Mouse (Mus musculus) G1E (cell line): Measurements from ENCODE around the gene Sel1l3. TPM values are rescaled to one million over a fixed set of nuclear protein-coding genes. Genes with fewer than 3 reads are reported as not detected.

ENCODE experiments used
- ATAC-seq: 2 replicates; pipeline ENCODE4 v1.8.0; 2016; ENCODE audit warnings: mild to moderate bottlenecking; ENCODE audit not compliant: insufficient number of reproducible peaks, poor library complexity, low FRiP score, severe bottlenecking; ENCODE audit errors: extremely low read depth
- DNase-seq: peaks from one replicate; pipeline ENCODE4 v3.0.0; 2012; ENCODE audit warnings: low spot score
- H3K27me3 ChIP-seq: 2 replicates; pipeline ENCODE4 v1.6.1; 2012; ENCODE audit warnings: mild to moderate bottlenecking, low read length, inconsistent platforms; ENCODE audit not compliant: insufficient read depth
- H3K36me3 ChIP-seq: replicated peaks from 2 replicates; pipeline ENCODE3; 2012; ENCODE audit warnings: mild to moderate bottlenecking, inconsistent platforms
- H3K4me1 ChIP-seq: 2 replicates; pipeline ENCODE4 v1.6.1; 2012; ENCODE audit warnings: low read depth, low read length, inconsistent platforms, mixed read lengths; ENCODE audit not compliant: insufficient read depth
- H3K4me3 ChIP-seq: 2 replicates; pipeline ENCODE4 v1.5.1; 2012; ENCODE audit warnings: low read depth, mild to moderate bottlenecking, inconsistent platforms, low read length, moderate library complexity, mixed read lengths
- H3K9me3 ChIP-seq: replicated peaks from 2 replicates; pipeline ENCODE4 v1.6.1; 2012; ENCODE audit warnings: inconsistent platforms
- CTCF ChIP-seq: IDR thresholded peaks from 2 replicates; pipeline ENCODE4 v1.5.1; 2012; ENCODE audit warnings: low read depth, low read length, inconsistent platforms, mixed read lengths
- GATA1 ChIP-seq: IDR thresholded peaks from 2 replicates; pipeline ENCODE4 v1.6.1; 2012; ENCODE audit warnings: borderline replicate concordance, low read length, inconsistent platforms, mixed read lengths
- GATA2 ChIP-seq: IDR thresholded peaks from 2 replicates; pipeline ENCODE4 v1.6.1; 2012; ENCODE audit warnings: low read depth, low read length, inconsistent platforms, borderline replicate concordance
- POLR2AphosphoS5 ChIP-seq: IDR thresholded peaks from 2 replicates; pipeline ENCODE4 v1.6.1; 2012; ENCODE audit warnings: low read depth, low read length, inconsistent platforms; ENCODE audit not compliant: insufficient replicate concordance
- TAL1 ChIP-seq: conservative IDR thresholded peaks from 2 replicates; pipeline ENCODE4 v1.6.1; 2012; ENCODE audit warnings: low read depth, low read length, inconsistent platforms, mixed read lengths
- polyA plus RNA-seq: library from polyadenylated mRNA; stranded (reverse); fragments of >175 nt; gene quantifications from 2 replicates; pipeline ENCODE4 v1.2.3, GENCODE M21; 2012
- total RNA-seq, 2 experiments: library from RNA; stranded (forward) in 1 of 2; stranded (reverse) in 1 of 2; fragments of 200-1000 nt in 1 of 2; fragments of >200 nt in 1 of 2; fragmentation: Nextera tagmentation in 1 of 2; gene quantifications; 2 replicates each; pipeline ENCODE4 v1.2.3; 2014 to 2017

Sel1l3 gene
- total and polyA plus RNA-seq, 3 experiments, result 0.44 TPM; not detected in 2

DNA sequence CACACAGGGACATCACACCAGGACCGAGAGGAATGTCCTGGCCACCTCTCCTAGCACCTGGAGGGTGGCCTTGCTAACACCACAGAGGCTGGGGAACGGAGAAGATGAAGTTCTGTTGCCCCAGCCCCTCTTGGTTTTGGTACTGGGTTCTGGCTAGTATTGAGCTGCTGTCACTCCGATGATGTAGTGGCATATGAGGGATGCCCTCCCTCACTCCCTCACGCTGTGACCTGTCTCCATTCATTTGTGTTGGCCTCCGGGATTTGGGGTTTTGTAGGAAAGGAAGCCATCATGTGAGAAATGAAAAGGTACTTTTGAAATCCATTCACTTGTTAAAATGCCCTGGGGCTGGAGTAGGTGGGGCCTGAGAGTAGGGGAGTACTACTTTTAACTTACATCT, 33.8 kb downstream of the Sel1l3 start:
- DNase-seq, result no peak
- ATAC-seq, result no peak
- TF ChIP-seq GATA1 (no peak), POLR2AphosphoS5 (no peak), GATA2 (no peak), TAL1 (no peak), CTCF (no peak)
- Histone ChIP-seq H3K9me3 (peaks cover 3% of the 10 kb centered on the region; the same call in 1 of the 2 replicates), H3K27me3 (no peaks in the 10 kb centered on the region), H3K4me3 (no peak overlapping the region), H3K4me1 (no peaks in the 10 kb centered on the region), H3K36me3 (no peaks in the 10 kb centered on the region)

DNA sequence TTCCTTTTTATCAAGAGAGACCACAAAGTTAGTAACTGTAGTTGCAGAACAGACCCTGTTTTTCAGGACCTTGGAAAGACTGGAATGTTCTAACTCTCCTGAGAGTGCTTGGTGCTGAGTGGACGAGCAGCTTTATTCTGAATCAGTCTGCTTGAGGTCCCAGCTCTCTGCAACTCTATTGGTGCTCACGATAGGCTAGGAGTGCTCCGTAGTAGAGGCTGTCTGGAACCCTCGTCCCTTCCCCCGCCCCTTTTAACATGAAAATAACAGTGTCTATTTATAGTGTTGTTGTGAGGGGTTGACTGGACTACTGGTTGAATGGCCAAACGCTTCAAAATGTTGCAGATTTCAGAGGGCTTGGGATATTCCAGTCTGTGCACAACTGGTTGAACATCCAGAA, 37.0 kb downstream of the Sel1l3 start:
- no peak overlapping the region for H3K4me3 ChIP-seq
- H3K36me3 ChIP-seq, result no peaks in the 10 kb centered on the region
- H3K27me3 ChIP-seq, result no peaks in the 10 kb centered on the region
- DNase-seq (no peak), ATAC-seq (no peak)
- H3K9me3 ChIP-seq, result peaks cover 10% of the 10 kb centered on the region
- H3K4me1 ChIP-seq, result no peaks in the 10 kb centered on the region
- TF ChIP-seq TAL1, result no peak
- no peak for TF ChIP-seq POLR2AphosphoS5
- TF ChIP-seq GATA1, result no peak
- TF ChIP-seq CTCF, result no peak
- no peak for TF ChIP-seq GATA2

GRCm38 (mm10) chr5:53176075-53176474, 37.7 kb downstream of the Sel1l3 start:
- H3K4me1 ChIP-seq, result no peaks in the 10 kb centered on the region
- DNase-seq (no peak), ATAC-seq (no peak)
- no peaks in the 10 kb centered on the region for H3K27me3 ChIP-seq
- TF ChIP-seq TAL1, result no peak
- no peak for TF ChIP-seq CTCF
- TF ChIP-seq GATA1, result no peak
- peaks cover 10% of the 10 kb centered on the region for H3K9me3 ChIP-seq
- H3K4me3 ChIP-seq, result no peak overlapping the region
- H3K36me3 ChIP-seq, result no peaks in the 10 kb centered on the region

DNA sequence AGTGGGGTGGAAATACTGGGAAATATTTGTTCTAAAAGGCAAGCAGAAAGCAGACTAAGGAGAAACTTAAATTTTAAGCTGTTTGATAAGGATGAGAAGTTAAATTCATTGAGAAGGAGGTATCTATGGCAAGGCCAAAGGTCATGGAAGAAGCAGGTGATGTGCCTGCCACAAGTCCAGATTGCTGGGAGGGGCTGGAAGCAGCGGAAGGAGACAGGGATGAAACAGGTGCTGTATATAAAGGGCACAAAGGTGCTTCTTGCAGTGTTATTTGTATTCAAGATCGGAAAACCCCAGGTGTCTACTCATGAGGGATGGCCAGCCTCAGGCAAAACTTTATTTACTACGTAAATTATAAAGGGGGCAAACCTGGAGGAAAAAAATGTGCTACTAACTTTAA, 38.5 kb downstream of the Sel1l3 start:
- Histone ChIP-seq H3K36me3 (no peaks in the 10 kb centered on the region), H3K4me1 (no peaks in the 10 kb centered on the region), H3K27me3 (no peaks in the 10 kb centered on the region), H3K4me3 (no peak overlapping the region), H3K9me3 (peaks cover 13% of the 10 kb centered on the region)
- ATAC-seq, result no peak
- no peak for DNase-seq
- TF ChIP-seq GATA1 (no peak), GATA2 (no peak), TAL1 (no peak), CTCF (no peak), POLR2AphosphoS5 (no peak)

GRCm38 (mm10) chr5:53174461-53174860, 39.3 kb downstream of the Sel1l3 start:
- Histone ChIP-seq H3K36me3 (no peaks in the 10 kb centered on the region), H3K27me3 (no peaks in the 10 kb centered on the region), H3K9me3 (peaks cover 14% of the 10 kb centered on the region), H3K4me1 (no peaks in the 10 kb centered on the region), H3K4me3 (no peak overlapping the region)
- DNase-seq (no peak), ATAC-seq (no peak)
- no peak for TF ChIP-seq CTCF
- TF ChIP-seq TAL1, result no peak
- TF ChIP-seq GATA2, result no peak
- TF ChIP-seq POLR2AphosphoS5, result no peak
- TF ChIP-seq GATA1, result no peak

DNA sequence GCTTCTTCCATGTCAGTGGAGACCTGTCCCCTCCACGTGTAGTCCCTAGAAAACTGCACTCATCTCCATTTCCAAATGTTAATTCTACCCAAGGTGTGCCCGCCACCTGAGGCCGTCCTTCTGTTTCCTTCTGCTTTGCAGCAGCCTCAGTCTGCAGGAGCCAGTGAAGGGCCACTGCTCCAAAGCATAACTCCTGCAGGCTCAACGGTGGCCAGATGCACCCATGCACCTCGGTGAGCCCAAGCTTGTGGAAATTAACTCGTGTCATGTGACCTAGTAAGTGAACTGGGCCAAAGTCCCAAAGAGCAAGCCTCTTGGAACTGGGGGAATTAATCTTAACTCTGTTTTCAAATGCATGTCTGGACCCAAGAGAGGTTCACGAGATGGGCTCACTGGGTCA, 40.8 kb downstream of the Sel1l3 start:
- no peak for DNase-seq
- no peak for ATAC-seq
- peaks cover 22% of the 10 kb centered on the region for H3K9me3 ChIP-seq
- no peaks in the 10 kb centered on the region for H3K27me3 ChIP-seq
- no peaks in the 10 kb centered on the region for H3K36me3 ChIP-seq
- no peak overlapping the region for H3K4me3 ChIP-seq
- TF ChIP-seq GATA2 (no peak), TAL1 (no peak), POLR2AphosphoS5 (no peak), GATA1 (no peak), CTCF (no peak)
- H3K4me1 ChIP-seq, result no peaks in the 10 kb centered on the region

GRCm38 (mm10) chr5:53172256-53172636, 41.5 kb downstream of the Sel1l3 start:
- Histone ChIP-seq H3K9me3 (peaks cover 25% of the 10 kb centered on the region), H3K4me1 (no peaks in the 10 kb centered on the region), H3K4me3 (no peak overlapping the region), H3K27me3 (no peaks in the 10 kb centered on the region), H3K36me3 (no peaks in the 10 kb centered on the region)
- ATAC-seq (no peak), DNase-seq (no peak)
- TF ChIP-seq POLR2AphosphoS5 (no peak), TAL1 (no peak), GATA1 (no peak), CTCF (no peak), GATA2 (no peak)
